Mouse (Mus musculus): ENCODE measurements around the gene Plekho2. TPM values are rescaled to one million over a fixed set of nuclear protein-coding genes. Genes with fewer than 3 reads are reported as not detected.

Gene Plekho2
- polyA plus RNA-seq, 1 experiment from 2014 or later, result 17.0 TPM

- no peak overlapping the region for H3K4me3 ChIP-seq (replicated peaks)
- no peak for ATAC-seq (ENCODE audit: insufficient read depth, low FRiP score, low read depth)
- WGBS, result 74% methylated on average over 5 of the region's 5 CpGs
- no peaks in the 10 kb centered on the region for H3K36me3 ChIP-seq
- H3K9ac ChIP-seq, result no peak overlapping the region
- peaks cover 43% of the 10 kb centered on the region for H3K4me1 ChIP-seq
- no peaks in the 10 kb centered on the region for H3K27me3 ChIP-seq (replicated peaks)
- H3K9me3 ChIP-seq, result no peaks in the 10 kb centered on the region
- peak overlapping the region; percentile 98 for H3K27ac ChIP-seq
- H3K4me2 ChIP-seq, result no peak overlapping the region
Observed at GRCm38 (mm10) chr9:65549643-65550042, 30.2 kb downstream of the Plekho2 start.

- Histone ChIP-seq H3K4me3 (replicated peaks) (no peak overlapping the region), H3K27me3 (replicated peaks) (no peaks in the 10 kb centered on the region), H3K4me2 (no peak overlapping the region), H3K9ac (no peak overlapping the region), H3K27ac (no peak overlapping the region), H3K4me1 (peaks cover 38% of the 10 kb centered on the region), H3K9me3 (no peaks in the 10 kb centered on the region), H3K36me3 (no peaks in the 10 kb centered on the region)
- no peak for ATAC-seq (ENCODE audit: insufficient read depth, low FRiP score, low read depth)
- 83% methylated on average over 3 of the region's 3 CpGs for WGBS
Observed at GRCm38 (mm10) chr9:65549139-65549538, 30.7 kb downstream of the Plekho2 start.

- no peak overlapping the region for H3K4me3 ChIP-seq (replicated peaks)
- no peak overlapping the region for H3K9ac ChIP-seq
- no peaks in the 10 kb centered on the region for H3K27me3 ChIP-seq (replicated peaks)
- H3K36me3 ChIP-seq, result no peaks in the 10 kb centered on the region
- no peaks in the 10 kb centered on the region for H3K9me3 ChIP-seq
- peaks cover 37% of the 10 kb centered on the region for H3K4me1 ChIP-seq
- no peak for ATAC-seq (ENCODE audit: insufficient read depth, low FRiP score, low read depth)
- H3K27ac ChIP-seq, result peak overlapping the region; percentile 36
- no peak overlapping the region for H3K4me2 ChIP-seq
- 59% methylated on average over 8 of the region's 8 CpGs for WGBS
Observed at GRCm38 (mm10) chr9:65548311-65548710, 31.5 kb downstream of the Plekho2 start.

GRCm38 (mm10) chr9:65547844-65548243 is 32.0 kb downstream of the Plekho2 start:
- no peak overlapping the region for H3K4me2 ChIP-seq
- peak overlapping the region; percentile 36 for H3K27ac ChIP-seq
- no peaks in the 10 kb centered on the region for H3K9me3 ChIP-seq
- ATAC-seq (ENCODE audit: insufficient read depth, low FRiP score, low read depth), result no peak
- 54% methylated on average over 4 of the region's 4 CpGs for WGBS
- no peaks in the 10 kb centered on the region for H3K36me3 ChIP-seq
- H3K4me3 ChIP-seq (replicated peaks), result no peak overlapping the region
- H3K27me3 ChIP-seq (replicated peaks), result no peaks in the 10 kb centered on the region
- no peak overlapping the region for H3K9ac ChIP-seq
- H3K4me1 ChIP-seq, result peaks cover 37% of the 10 kb centered on the region

GRCm38 (mm10) chr9:65547111-65547510 is 32.7 kb downstream of the Plekho2 start:
- Histone ChIP-seq H3K27ac (peak overlapping the region; percentile 40; the same call in 1 of the 2 replicates), H3K4me3 (replicated peaks) (no peak overlapping the region), H3K36me3 (no peaks in the 10 kb centered on the region), H3K4me1 (peaks cover 37% of the 10 kb centered on the region), H3K9me3 (no peaks in the 10 kb centered on the region), H3K4me2 (no peak overlapping the region), H3K27me3 (replicated peaks) (no peaks in the 10 kb centered on the region), H3K9ac (no peak overlapping the region)
- 84% methylated on average over 5 of the region's 5 CpGs for WGBS
- ATAC-seq (ENCODE audit: insufficient read depth, low FRiP score, low read depth), result no peak

- no peaks in the 10 kb centered on the region for H3K27me3 ChIP-seq (replicated peaks)
- H3K4me2 ChIP-seq, result no peak overlapping the region
- ATAC-seq (ENCODE audit: insufficient read depth, low FRiP score, low read depth), result no peak
- no peaks in the 10 kb centered on the region for H3K36me3 ChIP-seq
- H3K4me1 ChIP-seq, result peaks cover 41% of the 10 kb centered on the region
- 50% methylated on average over 4 of the region's 4 CpGs for WGBS
- H3K9me3 ChIP-seq, result no peaks in the 10 kb centered on the region
- no peak overlapping the region for H3K9ac ChIP-seq
- no peak overlapping the region for H3K4me3 ChIP-seq (replicated peaks)
- peak overlapping the region; percentile 40; the same call in 1 of the 2 replicates for H3K27ac ChIP-seq
Observed at GRCm38 (mm10) chr9:65546413-65546695, 33.5 kb downstream of the Plekho2 start.

- Histone ChIP-seq H3K4me2 (no peak overlapping the region), H3K27me3 (replicated peaks) (no peaks in the 10 kb centered on the region), H3K27ac (peak overlapping the region; percentile 65), H3K9ac (no peak overlapping the region), H3K36me3 (no peaks in the 10 kb centered on the region), H3K4me1 (peaks cover 35% of the 10 kb centered on the region), H3K4me3 (replicated peaks) (no peak overlapping the region), H3K9me3 (no peaks in the 10 kb centered on the region)
- ATAC-seq (ENCODE audit: insufficient read depth, low FRiP score, low read depth), result no peak
- WGBS, result 71% methylated on average over 10 of the region's 10 CpGs
Observed at GRCm38 (mm10) chr9:65545635-65546412, 34.0 kb downstream of the Plekho2 start.

GRCm38 (mm10) chr9:65542111-65542524 is 37.7 kb downstream of the Plekho2 start:
- Histone ChIP-seq H3K4me3 (replicated peaks) (no peak overlapping the region), H3K9me3 (no peaks in the 10 kb centered on the region), H3K4me1 (peaks cover 18% of the 10 kb centered on the region; the same call in 1 of the 2 replicates), H3K27ac (peak overlapping the region; percentile 72), H3K27me3 (replicated peaks) (no peaks in the 10 kb centered on the region), H3K4me2 (no peak overlapping the region), H3K9ac (no peak overlapping the region), H3K36me3 (no peaks in the 10 kb centered on the region)
- ATAC-seq (ENCODE audit: insufficient read depth, low FRiP score, low read depth), result no peak
- WGBS, result 64% methylated on average over 7 of the region's 7 CpGs

GRCm38 (mm10) chr9:65541126-65542068 is 38.4 kb downstream of the Plekho2 start:
- H3K27ac ChIP-seq, result peak overlapping the region; percentile 72
- H3K36me3 ChIP-seq, result no peaks in the 10 kb centered on the region
- peaks cover 18% of the 10 kb centered on the region; the same call in 1 of the 2 replicates for H3K4me1 ChIP-seq
- ATAC-seq (ENCODE audit: insufficient read depth, low FRiP score, low read depth), result peak; percentile 25; the same call in 1 of the 2 replicates
- H3K9me3 ChIP-seq, result no peaks in the 10 kb centered on the region
- no peak overlapping the region for H3K9ac ChIP-seq
- no peak overlapping the region for H3K4me2 ChIP-seq
- H3K4me3 ChIP-seq (replicated peaks), result no peak overlapping the region
- WGBS, result 51% methylated on average over 13 of the region's 13 CpGs
- H3K27me3 ChIP-seq (replicated peaks), result no peaks in the 10 kb centered on the region

GRCm38 (mm10) chr9:65539697-65540096 is 40.1 kb downstream of the Plekho2 start:
- no peaks in the 10 kb centered on the region for H3K9me3 ChIP-seq
- peak overlapping the region; percentile 21; the same call in 1 of the 2 replicates for H3K27ac ChIP-seq
- H3K9ac ChIP-seq, result no peak overlapping the region
- 58% methylated on average over 9 of the region's 9 CpGs for WGBS
- no peak overlapping the region for H3K4me2 ChIP-seq
- H3K4me3 ChIP-seq (replicated peaks), result no peak overlapping the region
- H3K27me3 ChIP-seq (replicated peaks), result no peaks in the 10 kb centered on the region
- H3K36me3 ChIP-seq, result no peaks in the 10 kb centered on the region
- H3K4me1 ChIP-seq, result peaks cover 7% of the 10 kb centered on the region; the same call in 1 of the 2 replicates
- no peak for ATAC-seq (ENCODE audit: insufficient read depth, low FRiP score, low read depth)

GRCm38 (mm10) chr9:65537901-65538630 is 41.8 kb downstream of the Plekho2 start:
- H3K9ac ChIP-seq, result no peak overlapping the region
- no peaks in the 10 kb centered on the region for H3K36me3 ChIP-seq
- H3K27ac ChIP-seq, result no peak overlapping the region
- no peaks in the 10 kb centered on the region for H3K9me3 ChIP-seq
- H3K4me1 ChIP-seq, result peaks cover 7% of the 10 kb centered on the region; the same call in 1 of the 2 replicates
- ATAC-seq (ENCODE audit: insufficient read depth, low FRiP score, low read depth), result no peak
- H3K27me3 ChIP-seq (replicated peaks), result no peaks in the 10 kb centered on the region
- no peak overlapping the region for H3K4me3 ChIP-seq (replicated peaks)
- WGBS, result 84% methylated on average over 8 of the region's 8 CpGs
- no peak overlapping the region for H3K4me2 ChIP-seq
